28 mouse cellular contexts compared by ENCODE assay signal in the genomic region with DNA sequence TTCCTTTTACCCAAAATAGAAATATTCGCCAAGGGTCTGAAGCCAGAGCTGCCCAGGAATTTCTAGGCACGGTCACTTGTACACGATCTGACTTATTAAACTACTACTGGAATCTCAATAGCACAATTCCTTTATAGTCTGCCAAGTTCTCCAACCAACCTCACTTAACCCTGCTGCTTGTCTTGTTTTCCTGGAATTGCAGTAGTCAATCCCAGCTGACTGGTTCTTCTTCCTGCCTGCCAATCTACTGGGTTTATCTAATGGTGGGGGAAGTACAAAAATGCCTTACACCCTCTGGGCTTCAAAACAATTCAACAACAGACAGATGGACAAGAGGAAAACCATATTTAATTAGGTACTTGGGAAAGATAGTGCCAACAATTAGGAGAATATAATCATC. TPM values are rescaled to one million over a fixed set of nuclear protein-coding genes. Genes with fewer than 3 reads are reported as not detected.
DNase-seq lines count a peak whose midpoint lies in the region; ATAC-seq lines count a peak whose summit lies in the region.
"Had no signal": no experiment of that assay in that cellular context is flagged by ENCODE, and none has a peak within 500 bp of the region (broad histone marks: within the 10 kb centered on the region; RNA-seq: fewer than 3 reads in every experiment).

No protein-coding gene starts in this region.

- no peaks in the 10 kb centered on the region for H3K9me3 ChIP-seq in midbrain, embryonic 13.5 days
- H3K9me3 ChIP-seq: embryonic facial prominence, embryonic 12.5 days; embryonic facial prominence, embryonic 15.5 days; forebrain, embryonic 13.5 days; heart, embryonic 12.5 days; heart, embryonic 15.5 days had no signal

- no peak overlapping the region for H3K9ac ChIP-seq in midbrain, embryonic 13.5 days (replicated peaks)
- H3K9ac ChIP-seq: embryonic facial prominence, embryonic 12.5 days; embryonic facial prominence, embryonic 15.5 days; forebrain, embryonic 13.5 days; heart, embryonic 12.5 days; heart, embryonic 15.5 days; hindbrain, embryonic 14.5 days had no signal

- H3K27ac ChIP-seq in midbrain, embryonic 13.5 days: no peak overlapping the region
- H3K27ac ChIP-seq: embryonic facial prominence, embryonic 12.5 days; embryonic facial prominence, embryonic 15.5 days; forebrain, embryonic 13.5 days; heart, embryonic 15.5 days; hindbrain, embryonic 14.5 days; hindbrain, postnatal 0 days had no signal

- intact Hi-C loops in heart, postnatal 14 days (cut with DNase I): no loop called here
- intact Hi-C loops in heart, postnatal 10 days (cut with DNase I): no loop called here

- DNase-seq in heart, adult 11 months: peak; percentile 83
- DNase-seq in heart, postnatal 14 days: no peak
- peak; percentile 45 to 49 for DNase-seq in heart, postnatal 10 days
- DNase-seq in heart, adult 18-20 months: no peak
- DNase-seq in lung, postnatal 36 days: peak; percentile 35
- no peak for DNase-seq in lung, postnatal 10 days
- no peak for DNase-seq in right cerebral cortex, postnatal 25 days
- DNase-seq: adrenal gland, adult 2 months; adrenal gland, postnatal 14 days; cerebellum, adult 11 months; cerebellum, adult 2 months; cerebellum, adult 9-11 months; cerebellum, postnatal 25 days; gastrocnemius, postnatal 10 days; gastrocnemius, postnatal 36 days; heart, postnatal 4 days had no signal

- no peaks in the 10 kb centered on the region for H3K36me3 ChIP-seq in midbrain, embryonic 13.5 days
- H3K36me3 ChIP-seq: embryonic facial prominence, embryonic 12.5 days; embryonic facial prominence, embryonic 15.5 days; heart, embryonic 12.5 days; heart, embryonic 15.5 days had no signal

- ATAC-seq in midbrain, embryonic 13.5 days: no peak
- ATAC-seq: forebrain, embryonic 13.5 days; forebrain, embryonic 16.5 days; hindbrain, postnatal 0 days; inflammation-experienced regulatory T-cells, adult 6 months; intestine, embryonic 16.5 days; Patski had no signal

- H3K4me2 ChIP-seq in midbrain, embryonic 13.5 days (replicated peaks): no peak overlapping the region
- H3K4me2 ChIP-seq: embryonic facial prominence, embryonic 12.5 days; embryonic facial prominence, embryonic 15.5 days; forebrain, embryonic 13.5 days; heart, embryonic 12.5 days; heart, embryonic 15.5 days; hindbrain, embryonic 14.5 days had no signal

- H3K27me3 ChIP-seq in midbrain, embryonic 13.5 days: no peaks in the 10 kb centered on the region
- H3K27me3 ChIP-seq: embryonic facial prominence, embryonic 12.5 days; embryonic facial prominence, embryonic 15.5 days; forebrain, embryonic 13.5 days; heart, embryonic 12.5 days; heart, embryonic 15.5 days had no signal

- WGBS in midbrain, embryonic 13.5 days: 92% methylated on average over 3 of the region's 3 CpGs

- H3K4me3 ChIP-seq in midbrain, embryonic 13.5 days (replicated peaks): no peak overlapping the region
- H3K4me3 ChIP-seq: embryonic facial prominence, embryonic 12.5 days; embryonic facial prominence, embryonic 15.5 days; forebrain, embryonic 13.5 days; heart, embryonic 12.5 days; heart, embryonic 15.5 days had no signal

- H3K4me1 ChIP-seq in midbrain, embryonic 13.5 days (replicated peaks): no peaks in the 10 kb centered on the region
- H3K4me1 ChIP-seq: embryonic facial prominence, embryonic 12.5 days; embryonic facial prominence, embryonic 15.5 days; forebrain, embryonic 13.5 days; heart, embryonic 12.5 days; heart, embryonic 15.5 days had no signal

RNA-seq across cellular contexts. Expression of gene Usp25, which starts 9.6 kb away (rescaled TPM):
- total RNA-seq in heart, postnatal 14 days (2021): 10 to 100 TPM; 72.0 to 78.6 TPM
- 10 to 100 TPM; 80.7 to 84.4 TPM for total RNA-seq in heart, postnatal 10 days (2021)
- 10 to 100 TPM; 60.1 to 70.9 TPM for total RNA-seq in heart, adult 18-20 months (2021)
- 10.1 and 10.3 TPM in 2 replicates for polyA plus RNA-seq in midbrain, embryonic 13.5 days (2015; fragmentation: Nextera tagmentation; extraction: Ambion mirVana)

Comparison
In these comparisons a context has a peak if more than half of its experiments do, and no peak if none do; other contexts are left out.
1. DNase-seq: peak in heart, adult 11 months (single experiment), heart, postnatal 10 days (2 of 2) and lung, postnatal 36 days (single experiment); none in heart, postnatal 14 days (0 of 2), heart, adult 18-20 months (0 of 2), lung, postnatal 10 days (single experiment) and right cerebral cortex, postnatal 25 days (single experiment).